Mouse (Mus musculus) kidney, adult 2 months (tissue): ENCODE data around the gene Med15.

Source experiments
- CTCF ChIP-seq: fragments of 200-500 bp; conservative IDR thresholded peaks from 2 replicates; pipeline ENCODE4 v1.5.1; 2011; ENCODE audit warnings: low read depth, mild to moderate bottlenecking, control low read depth, low read length, moderate library complexity, mixed read lengths; ENCODE audit not compliant: insufficient read depth, insufficient read length
- POLR2A ChIP-seq: fragments of 200-500 bp; IDR thresholded peaks from one replicate; pipeline ENCODE4 v1.6.1; 2011; ENCODE audit warnings: low read depth, low read length, control low read depth

DNA sequence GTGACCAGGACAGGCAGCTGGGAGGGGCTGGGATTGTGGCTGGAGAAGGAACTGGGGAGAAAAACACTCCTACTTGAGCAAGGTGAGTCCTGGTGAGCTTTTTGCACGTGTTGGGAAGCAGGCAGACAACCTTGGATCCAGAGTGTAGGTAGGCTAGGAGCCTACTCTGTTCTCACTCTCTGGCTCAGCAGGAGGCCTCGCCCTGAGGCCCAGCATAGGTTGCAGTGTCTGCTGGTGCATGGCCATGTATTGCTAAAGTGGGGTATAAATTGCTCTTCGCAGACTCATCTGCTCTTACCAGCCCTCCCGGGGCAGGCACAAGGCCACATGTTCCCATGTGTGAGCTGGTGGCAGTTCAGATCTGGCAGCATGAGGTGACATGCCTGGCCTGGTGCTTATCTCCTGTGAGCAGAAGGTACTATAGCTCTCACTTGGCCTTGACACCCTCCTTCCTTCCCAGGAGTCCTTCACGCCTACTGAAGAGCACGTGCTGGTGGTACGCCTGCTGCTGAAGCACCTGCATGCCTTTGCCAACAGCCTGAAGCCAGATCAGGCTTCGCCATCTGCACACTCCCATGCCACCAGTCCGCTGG is 94.6 kb downstream of the Med15 start:
- no peak for TF ChIP-seq POLR2A
- TF ChIP-seq CTCF, result no peak
